Mouse (Mus musculus) frontal cortex, postnatal 25 days (tissue): ENCODE measurements at regions not wholly inside any gene's neighbourhood (a gene's known extent, or its start where the extent isn't known, plus 50 kb on each side); places are given as distances from the start of the nearest gene placed in this dataset.

Source experiments
- DNase-seq, 2 experiments: peaks; one replicate each; pipeline ENCODE4 v3.0.0; 2022; ENCODE audit warnings: low spot score in 2 of 2

DNA sequence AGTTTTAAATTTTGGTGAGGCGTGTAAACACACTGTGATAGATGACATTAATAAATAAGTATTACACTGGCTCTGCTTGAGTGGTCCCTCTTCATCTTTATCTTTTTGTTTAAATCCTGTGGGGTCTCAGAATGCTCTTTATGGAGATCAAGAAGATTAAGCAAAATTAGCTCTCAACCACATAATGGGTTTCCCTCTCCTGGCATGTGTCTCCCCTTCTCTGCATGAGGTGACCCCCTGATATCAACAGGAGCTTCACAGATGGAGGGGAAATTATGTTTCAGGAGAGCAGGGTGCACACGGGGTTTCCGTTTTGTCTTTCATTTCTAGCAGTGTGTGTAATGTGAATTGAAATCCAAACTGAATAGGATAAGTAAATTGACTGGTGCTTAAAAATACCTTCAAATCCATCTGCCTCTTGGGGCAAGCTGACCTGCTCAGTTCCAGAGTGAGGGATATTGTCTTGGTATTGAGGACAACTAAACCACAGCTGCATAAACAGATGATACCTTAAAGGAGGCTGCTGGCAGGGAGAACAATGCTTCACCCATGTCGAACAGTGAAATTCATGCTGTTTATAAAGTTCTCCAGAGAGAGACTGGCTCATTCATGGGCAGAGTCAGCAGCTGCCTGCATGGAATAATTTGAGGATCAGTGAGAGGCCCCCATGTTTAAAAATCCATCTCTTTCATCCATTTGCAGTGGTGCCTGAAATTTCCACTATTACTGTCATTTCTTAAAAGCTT is 518.3 kb upstream of the Nr2f1 start:
- DNase-seq: no peak

DNA sequence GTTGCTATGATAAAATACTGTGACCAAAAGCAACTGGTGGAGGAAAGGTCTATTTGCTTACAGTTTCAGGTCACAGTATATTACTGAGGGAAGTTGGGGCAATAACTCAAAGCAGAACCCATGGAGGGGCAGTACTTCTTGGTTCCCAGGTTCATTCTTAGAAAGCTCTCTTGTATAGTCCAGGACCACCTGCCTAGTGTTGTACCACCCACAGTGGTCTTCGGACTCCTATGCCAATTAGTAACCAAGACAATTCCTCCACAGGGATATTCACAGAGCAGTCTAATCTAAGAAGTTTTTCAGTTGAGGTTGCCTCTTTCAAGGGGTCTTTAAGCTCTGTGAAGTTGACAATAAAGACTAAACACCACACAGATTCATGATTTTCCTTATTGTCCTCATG is 517.6 kb upstream of the Nr2f1 start:
- DNase-seq: no peak

DNA sequence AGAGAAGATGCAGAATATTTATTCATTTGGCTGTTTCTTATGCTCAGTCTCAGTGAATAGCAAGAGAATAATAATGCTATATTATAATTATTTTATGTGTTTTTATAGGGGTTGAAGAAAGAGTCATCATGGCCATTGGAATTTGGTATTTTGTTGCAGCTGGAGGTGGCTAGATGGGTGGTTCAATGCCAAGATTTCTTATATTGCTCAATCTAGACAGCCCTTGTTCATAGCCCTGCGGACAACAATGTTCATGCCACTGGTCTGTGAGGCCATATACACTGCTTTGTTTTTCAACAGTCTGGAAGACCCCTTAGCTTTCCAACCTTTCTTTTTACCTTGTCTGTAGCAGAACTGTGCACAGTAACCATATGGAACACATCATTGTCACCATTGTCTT is 505.1 kb upstream of the Nr2f1 start:
- no peak for DNase-seq

DNA sequence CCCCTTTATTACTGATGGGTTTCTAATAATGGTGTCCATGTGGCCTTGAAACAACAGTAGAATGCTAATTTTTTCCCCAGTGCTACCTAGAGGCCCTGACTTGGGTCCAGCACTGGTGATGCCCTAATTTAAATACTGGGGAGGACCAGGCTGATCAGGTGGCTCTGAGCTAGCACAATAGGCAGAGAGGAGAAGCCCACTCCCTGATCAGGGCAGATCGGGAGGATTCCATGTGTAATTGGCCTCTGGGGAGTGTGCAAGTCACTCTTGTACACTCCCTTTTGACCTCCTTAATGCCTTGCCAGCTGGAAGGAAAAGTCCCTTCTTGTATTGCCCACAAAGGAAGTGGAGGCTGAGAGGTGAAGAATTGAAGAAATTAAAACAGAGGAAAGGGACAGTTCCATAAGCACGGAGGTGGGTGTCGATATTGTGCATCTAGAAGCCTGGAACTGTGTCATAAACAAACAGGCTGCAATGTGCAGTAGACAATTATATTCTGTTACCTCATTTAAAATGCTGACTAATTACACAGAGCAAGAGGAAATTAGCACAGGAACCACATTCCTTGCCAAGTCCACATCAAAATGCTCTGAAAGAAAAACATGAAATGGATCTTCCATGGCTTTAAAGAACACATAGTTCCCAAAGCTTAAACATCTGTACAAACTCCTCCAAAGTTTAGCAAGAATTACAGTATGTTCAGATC is 498.4 kb upstream of the Nr2f1 start:
- DNase-seq: no peak

DNA sequence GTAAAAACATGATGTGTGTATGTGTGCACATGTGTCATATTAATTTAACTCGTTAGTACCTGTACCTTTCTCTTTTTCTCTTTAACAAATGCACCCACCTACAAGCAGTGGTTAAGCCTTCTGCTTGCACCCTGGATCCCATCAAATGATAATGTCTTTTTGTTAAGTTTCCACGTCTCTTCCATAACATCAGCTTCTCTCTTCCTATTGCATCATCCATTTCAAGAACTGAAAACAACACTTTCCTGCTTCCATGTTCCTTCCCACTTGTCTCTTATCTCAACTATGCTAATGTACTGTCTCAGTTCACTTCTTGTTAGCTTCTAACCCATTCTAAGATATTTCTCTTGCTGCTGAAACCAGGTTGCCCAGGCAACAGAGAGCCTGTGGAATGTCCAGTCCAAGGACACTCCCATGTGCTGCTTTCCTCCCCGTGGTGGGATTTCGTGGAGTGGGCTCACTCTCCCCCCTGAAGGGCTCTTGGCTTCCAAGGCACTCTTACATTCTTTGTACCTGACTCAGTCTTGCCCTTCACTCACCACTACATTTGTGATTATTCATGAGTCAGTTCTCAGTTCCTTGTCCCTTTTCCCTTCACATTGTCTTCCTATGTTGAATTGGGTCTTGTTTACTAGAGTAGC is 479.8 kb upstream of the Nr2f1 start:
- DNase-seq: no peak

DNA sequence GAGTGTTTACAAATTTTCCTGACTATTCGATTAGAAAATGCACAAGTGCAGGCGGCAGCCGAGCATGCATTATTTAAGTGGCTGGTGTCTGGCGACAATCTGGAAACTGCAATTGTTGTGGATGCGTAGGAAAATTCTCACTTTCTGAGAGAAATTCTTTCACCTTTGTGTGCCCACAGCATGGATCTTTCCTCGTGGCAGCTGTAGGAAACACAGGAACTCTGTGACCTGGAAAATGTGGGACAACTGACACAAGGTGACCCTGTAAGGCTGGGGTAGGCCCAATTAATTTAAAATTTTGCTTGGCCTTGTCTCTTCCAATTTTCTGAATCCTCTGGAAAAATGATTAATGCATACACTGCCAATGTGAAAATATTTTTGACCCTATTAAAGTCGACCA is 478.7 kb upstream of the Nr2f1 start:
- no peak for DNase-seq

DNA sequence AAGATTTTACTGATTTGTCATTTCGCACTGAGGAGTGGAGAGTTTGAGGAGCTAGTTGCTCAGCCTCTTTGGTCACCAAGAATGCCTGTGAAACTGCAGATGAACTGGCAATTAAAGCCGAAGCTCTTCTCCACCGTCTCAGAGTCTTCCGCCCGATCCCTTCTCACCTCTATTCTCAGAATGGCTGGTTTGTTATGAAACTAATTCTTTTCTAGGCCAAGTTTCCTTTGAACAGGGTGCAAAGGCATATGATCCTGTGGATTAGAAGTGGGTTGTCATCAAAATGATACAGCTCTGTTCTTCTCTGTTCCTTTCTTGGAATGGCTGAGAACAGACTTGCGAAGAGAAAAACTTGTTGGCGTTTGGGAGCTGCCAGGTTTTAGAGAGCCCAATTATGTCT is 458.7 kb upstream of the Nr2f1 start:
- DNase-seq: peak in 1 of 2 experiments; percentile 13

DNA sequence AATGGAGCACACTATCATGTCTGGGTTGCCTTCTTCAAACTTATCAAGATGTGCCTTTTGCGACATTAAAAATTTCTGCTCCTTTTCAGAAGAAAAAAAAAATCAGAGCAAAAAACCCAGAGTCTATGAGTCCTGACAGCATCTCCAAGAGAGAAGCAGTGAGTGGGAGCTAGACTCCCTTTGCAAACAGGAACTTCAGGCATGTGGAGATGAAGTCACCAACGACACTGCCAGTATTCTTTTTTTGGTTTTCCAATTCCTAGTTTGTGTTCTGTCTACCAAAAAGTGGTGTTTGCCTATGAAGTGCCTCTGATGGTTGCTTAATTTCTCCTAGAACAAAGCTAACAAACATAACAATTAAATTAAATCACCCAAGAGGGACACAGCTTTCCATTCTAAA is 457.2 kb upstream of the Nr2f1 start:
- no peak for DNase-seq

DNA sequence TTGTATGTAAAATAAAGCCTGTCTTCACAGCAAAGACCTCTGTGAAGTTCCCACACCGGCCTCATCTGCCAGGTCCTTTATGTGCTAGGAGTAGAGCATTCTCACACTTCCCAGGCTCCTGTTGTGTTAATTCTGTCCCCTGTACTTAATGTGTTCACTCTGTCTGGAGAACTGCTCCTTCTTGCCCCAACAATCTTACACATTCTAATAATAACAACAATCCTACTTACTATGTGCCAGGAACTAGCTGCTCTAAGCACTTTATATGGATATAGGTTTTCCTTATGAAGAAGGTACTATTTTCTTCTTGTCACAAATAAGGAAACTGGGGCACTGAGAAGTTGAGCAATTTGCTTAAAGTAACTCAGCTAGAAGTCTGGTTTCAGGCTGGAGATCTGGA is 456.6 kb upstream of the Nr2f1 start:
- DNase-seq: no peak

DNA sequence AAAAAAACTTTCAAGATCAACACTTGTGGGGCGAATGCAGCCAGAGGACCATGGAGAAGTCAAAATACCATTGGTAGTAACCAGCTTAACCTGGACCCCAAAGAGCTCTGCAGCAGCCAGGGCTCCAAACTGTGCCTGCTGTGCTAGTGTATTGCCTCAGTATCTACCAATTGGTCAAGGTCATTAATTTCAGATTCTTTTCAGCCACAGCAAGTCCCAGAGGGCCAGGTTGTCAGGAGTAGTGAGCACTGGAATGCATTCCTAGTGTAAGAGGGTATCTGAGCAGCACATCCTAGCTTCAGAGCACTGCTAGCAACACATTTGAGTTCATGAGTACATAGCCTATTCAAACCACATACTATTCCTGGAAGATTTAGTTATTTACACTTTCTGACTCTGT is 451.3 kb upstream of the Nr2f1 start:
- no peak for DNase-seq

DNA sequence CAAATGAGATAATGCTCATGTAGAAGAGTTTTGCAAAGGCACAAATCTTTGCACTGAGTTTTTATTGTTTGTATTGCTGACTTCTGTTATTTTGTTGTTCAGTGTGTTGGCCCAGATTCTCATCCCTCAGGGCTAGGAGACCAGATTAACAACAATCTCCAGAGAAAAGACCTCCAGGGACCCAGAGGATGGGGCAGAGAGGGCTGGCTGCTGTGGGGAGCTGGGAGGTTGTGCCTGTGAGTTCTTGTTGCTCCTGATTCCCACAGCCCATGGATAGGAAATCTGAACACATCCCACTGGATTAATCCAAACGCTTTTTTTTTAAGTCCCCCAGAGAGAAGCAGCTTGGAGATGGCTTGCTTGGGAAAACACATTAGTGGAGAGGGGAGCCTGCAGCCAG is 445.0 kb upstream of the Nr2f1 start:
- DNase-seq: no peak

DNA sequence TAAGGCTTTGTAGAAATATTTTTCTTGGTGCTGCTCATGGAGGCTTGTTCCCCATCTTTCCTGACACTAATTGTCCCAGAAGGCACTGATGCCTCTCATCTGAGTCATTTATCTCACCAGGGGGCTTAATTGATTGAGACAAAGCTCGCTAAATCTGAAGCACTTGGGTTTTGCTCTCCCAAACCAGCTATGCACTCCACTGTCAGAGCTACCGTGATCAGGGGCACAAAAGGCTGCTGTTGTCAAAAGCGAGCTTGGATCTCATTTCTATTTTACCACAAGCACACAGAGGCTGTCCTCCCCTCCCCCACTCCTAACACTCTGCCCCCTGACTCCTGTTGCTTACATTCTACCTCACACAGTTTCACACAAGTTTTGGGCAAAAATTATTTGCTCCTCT is 443.5 kb upstream of the Nr2f1 start:
- no peak for DNase-seq

DNA sequence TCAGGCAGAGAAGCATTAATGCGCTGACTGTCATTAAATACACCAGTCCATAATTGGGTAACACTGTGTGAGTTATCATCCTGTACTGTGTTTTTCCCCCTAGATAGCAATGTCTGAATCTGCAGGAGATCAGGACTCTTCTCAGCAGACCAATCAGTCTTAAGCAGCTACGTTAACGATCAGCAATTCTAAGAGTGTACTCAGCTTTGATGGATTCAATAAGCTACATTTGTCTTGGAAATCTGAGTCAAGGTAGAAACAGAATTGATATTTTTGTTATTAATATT is 442.8 kb upstream of the Nr2f1 start:
- DNase-seq: no peak

DNA sequence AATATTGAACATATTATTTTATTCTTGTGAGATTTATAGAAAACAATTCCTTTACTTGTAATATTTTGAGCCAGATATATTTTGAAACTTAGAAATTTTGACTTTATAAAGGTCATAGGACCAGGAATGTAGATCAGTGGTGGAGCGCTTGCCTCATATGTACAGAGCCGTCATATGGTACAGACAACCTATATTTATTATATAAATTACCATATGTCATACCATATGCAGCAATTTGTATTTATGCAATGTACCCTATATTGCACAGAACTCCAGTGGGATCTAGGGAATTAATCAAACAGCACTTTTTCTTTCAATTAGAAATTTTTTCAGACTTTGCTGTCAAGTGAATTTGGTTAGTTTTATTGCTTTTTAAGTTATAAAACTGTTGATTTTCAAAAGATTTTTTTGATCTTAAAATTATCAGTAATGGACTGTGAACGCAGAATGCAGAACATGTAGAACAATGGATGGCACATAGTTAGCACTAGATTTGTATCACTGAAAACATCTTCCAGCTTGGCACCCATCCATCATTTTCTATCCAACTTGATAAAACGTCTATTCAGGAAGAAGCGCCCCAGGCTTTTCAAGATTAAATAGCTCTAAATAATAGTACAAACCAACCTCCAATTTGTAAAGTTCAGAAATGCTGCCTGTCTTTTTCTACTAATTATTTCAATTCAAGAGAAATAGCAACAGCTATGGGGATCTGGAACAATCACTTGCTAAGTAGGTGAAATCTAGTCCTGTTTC is 442.3 kb upstream of the Nr2f1 start:
- no peak for DNase-seq

DNA sequence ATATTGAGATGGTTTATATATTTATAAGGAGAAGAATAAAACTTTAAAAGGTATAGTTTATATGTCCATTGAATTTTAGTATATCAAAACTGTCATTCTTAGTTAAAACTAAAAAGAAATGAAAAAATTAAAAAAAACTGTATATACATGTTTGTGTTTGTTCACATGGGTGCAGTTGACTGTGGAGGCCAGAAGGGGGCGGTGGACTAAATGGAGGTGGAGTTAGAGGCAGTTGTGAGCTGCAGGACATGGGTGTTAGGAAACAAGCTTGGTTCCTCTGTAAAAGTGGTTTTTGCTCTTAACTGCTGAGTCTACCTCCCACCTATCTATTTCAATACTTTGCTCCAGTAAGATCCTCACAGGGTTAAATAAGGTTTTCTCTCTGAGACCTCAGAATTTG is 440.8 kb upstream of the Nr2f1 start:
- DNase-seq: no peak

DNA sequence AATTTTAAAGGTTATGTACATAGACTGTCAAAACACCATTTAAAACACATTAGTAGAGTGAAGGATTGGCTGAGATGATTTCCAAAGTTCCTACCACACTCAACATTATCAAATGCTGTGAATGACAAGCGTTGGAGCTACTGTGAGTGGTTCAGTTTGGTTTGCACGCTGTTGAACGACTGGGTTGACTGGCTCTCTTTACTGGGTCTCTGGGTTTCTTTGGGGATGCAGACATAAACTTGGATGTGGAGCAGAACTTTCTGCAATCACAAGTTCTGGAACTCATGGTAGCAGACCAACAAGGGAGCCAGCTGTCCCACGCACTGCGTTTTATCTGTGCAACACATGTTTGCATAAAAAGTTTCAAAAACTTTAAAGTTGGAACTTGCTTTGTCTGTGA is 438.9 kb upstream of the Nr2f1 start:
- no peak for DNase-seq

DNA sequence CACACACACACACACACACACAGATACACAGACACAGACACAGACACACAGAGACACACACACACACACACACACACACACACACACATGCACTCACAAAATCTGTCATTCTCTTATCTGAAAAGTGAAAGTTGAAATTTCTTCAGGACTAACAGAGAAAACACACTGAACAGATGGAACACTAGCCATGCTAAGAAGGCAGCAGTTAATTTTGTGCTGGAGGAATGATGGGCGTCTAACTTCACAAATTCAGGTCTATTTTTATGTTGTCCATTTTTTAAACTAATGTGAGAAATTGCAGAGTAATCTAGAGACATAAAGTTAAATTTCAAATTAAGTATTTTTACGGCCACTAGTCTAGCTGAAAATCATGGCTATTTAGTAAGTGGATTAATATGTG is 432.1 kb upstream of the Nr2f1 start:
- no peak for DNase-seq

DNA sequence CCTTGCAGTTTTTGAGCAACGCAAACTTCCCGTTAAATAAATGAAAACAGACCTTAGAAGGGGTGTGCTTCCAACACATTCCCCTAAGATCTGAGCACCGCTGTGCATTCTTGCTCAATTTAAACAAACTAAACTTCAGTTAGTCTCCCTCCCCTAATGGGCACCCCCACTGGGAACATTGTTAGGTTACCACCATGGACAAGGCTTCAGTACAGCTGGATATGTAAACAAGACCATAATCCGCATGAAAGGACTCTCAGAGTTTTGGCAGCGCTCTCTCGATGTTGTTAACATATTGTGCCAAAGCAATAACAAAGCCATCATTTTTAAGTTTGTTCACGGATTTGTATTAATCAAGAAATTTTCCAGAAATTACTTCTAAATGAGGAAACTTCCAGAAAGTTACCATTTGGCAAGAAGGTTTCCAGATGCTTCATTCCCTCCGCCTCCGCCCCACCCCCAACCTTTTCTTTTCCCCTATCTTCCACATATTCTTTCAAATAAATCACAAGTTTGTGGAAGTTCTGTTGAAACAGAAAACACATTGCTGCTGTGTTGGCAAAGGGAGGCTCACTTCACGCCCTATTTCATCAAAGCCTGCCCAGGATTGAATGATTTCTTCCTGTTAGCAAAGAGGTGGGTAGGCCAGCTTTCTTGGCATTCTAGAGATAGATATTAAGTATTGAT is 429.6 kb upstream of the Nr2f1 start:
- DNase-seq: no peak

DNA sequence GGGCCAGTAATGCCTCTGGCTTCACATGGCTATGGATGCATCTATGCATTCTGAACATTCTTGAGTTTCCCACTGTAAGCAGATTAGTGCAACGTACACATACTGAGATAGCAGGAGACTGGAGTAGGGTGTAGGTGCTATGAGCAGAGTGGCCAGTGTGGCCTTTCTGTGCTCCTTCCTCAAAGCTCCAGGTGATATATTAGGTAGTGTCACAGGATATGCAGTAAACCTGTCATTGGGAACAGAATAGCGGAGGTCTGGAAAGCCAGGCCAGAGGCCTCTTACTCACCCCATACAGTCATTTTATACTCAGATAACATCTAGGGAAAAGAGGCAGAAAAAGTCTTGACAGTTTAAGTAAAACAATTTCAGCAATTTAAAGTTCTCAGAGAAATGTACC is 424.1 kb upstream of the Nr2f1 start:
- no peak for DNase-seq

DNA sequence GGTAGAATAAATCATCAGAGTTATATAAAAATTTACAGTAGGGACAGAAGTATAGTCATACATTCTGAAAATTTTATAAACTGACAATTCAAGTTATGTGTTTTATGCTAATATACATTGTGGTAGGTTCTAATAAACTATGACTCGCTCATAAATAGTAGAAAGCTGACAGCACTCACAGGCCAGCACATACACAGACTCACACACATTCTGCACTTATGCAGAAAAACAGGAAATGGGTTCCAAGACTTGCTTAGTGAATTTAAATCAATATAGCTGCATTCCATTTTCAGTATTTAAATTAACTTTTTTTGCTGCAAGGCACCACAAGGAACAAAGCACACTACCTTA is 403.3 kb upstream of the Nr2f1 start:
- DNase-seq: no peak

DNA sequence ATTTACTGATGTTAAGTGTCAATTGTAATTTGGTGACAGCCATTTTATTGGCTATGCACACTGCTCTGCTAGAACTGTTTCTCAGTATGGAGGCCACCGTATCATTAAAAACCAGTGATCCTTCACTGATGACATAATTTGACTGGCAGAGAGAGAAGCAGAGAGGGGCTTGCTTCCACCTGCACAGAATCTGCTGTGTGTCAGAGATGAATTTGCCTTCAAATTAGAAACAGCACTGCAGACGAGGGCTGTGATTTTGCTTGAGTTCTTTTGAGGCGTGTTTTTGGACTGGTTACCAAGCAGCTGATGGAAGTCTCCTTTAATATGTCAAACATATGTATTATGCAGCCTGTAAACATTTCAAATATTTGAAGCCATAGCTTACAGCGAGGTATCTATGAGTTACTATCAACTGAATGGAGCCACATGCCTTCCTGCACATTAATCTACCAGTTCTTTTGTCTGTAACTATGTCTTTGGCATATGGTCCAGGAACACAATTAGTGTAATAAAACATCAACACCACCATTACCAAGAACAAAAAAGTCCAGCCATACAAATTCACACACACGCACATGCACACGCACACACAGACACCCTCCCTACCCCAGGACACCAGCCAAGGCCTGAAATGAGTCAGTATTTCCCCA is 402.8 kb upstream of the Nr2f1 start:
- DNase-seq: no peak
